Mouse (Mus musculus): ENCODE results near the gene Sec23ip. TPM values are rescaled to one million over a fixed set of nuclear protein-coding genes. Genes with fewer than 3 reads are reported as not detected.
"Not testable (repeated sequence)": the region's sequence is repeated elsewhere in the genome, so short reads cannot be mapped to it uniquely, and the experiment has no call there.

The Sec23ip gene
- total RNA-seq (2021), result 10 to 100 TPM; 34.5 to 39.2 TPM

DNA sequence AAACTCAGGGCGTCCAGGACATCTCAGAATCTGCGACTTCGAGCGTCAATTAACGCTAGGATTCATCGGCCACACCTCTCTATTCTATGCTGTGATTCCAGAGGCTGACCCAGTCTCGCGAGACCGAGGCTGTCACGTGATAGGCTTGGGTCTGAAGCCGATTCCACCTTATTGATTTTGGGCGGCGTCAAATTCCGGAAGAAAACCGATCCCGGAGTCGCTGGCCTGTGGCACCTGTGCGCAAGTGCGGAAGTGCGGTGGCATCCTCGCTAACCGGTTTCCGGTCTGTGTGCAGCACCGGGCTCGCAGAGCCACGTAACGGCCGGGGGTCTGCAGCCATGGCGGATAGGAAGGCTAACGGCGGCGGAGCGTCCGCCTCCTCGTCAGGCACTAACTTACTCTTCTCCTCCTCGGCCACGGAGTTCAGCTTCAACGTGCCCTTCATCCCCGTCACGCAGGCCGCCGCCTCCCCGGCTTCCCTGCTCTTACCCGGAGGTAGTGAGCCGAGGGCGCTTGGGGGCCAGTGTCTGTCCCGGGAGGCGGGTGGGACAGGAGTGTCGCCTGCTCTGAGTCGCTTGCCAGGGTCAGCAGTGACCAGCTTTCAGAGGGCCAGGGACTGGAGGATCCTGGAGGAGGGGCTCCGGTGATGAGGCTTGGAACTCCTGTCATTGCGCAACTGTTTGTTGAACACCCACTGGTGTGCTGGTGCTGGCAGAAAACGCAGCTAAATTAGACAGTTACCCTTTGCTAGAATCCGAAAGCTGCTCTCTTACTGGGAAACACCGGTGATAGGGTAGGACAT is at the start of gene Sec23ip:
Gene Sec23ip, plus strand, starts transcription at position 260 of the 802 bp plus-strand sequence.
- intact Hi-C loops (cut with DNase I), result no loop called here
- peak; percentile 99 for DNase-seq (ENCODE audit: extremely low spot score in 1 of 2, low spot score in 2 of 2)

- DNase-seq (ENCODE audit: extremely low spot score in 1 of 2, low spot score in 2 of 2); intact Hi-C loops (cut with DNase I): not testable (repeated sequence)
Measured at GRCm38 (mm10) chr7:128699959-128700358, 44.8 kb upstream of the Sec23ip start.

DNA sequence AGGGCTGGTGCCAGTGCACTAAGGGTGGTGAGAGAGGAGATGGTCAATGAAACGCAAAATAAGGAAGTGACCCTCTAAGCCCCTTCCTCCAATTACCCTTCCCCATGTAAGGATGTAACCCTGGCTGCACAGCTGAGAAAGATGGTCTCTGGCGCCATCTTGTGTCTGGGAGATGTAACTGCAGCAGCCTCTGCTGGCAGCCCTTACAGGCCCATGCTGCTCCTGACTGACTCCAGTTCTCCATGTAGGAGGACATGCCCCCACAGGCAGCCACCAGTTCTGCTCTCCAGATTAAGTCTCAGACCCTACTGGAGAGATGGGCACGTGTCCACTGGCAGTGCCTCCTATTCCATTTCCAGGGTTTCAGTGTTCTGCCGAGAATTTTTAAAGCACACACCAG is 39.0 kb upstream of the Sec23ip start:
- peak; percentile 63 to 67 for DNase-seq (ENCODE audit: extremely low spot score in 1 of 2, low spot score in 2 of 2)
- intact Hi-C loops (cut with DNase I), result no loop called here

GRCm38 (mm10) chr7:128717991-128718390 is 26.8 kb upstream of the Sec23ip start:
- DNase-seq (ENCODE audit: extremely low spot score in 1 of 2, low spot score in 2 of 2), result no peak
- intact Hi-C loops (cut with DNase I), result no loop called here

DNA sequence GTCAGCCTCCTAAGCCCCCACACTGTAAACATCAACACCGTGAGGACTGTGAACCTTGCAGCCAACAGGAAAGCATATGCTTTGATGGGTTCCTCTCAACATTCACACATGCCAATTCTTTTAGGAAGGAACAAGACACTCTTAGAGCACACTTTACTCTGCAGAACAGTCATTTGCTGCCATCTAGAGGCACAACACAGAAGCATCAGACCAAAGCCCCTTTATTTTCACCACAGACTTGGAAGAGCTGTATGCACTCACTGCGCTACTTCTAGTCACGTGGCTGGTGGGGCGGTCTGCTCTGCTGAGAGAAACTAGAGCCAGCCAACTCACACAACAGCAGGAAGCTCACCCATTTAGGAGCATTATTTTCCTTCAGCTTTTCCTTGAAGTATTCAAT is 20.0 kb upstream of the Sec23ip start:
- intact Hi-C loops (cut with DNase I), result no loop called here
- DNase-seq (ENCODE audit: extremely low spot score in 1 of 2, low spot score in 2 of 2), result peak; percentile 83 to 89

- DNase-seq (ENCODE audit: extremely low spot score in 1 of 2, low spot score in 2 of 2), result no peak
- intact Hi-C loops (cut with DNase I), result no loop called here
Measured at GRCm38 (mm10) chr7:128725189-128725588, 19.6 kb upstream of the Sec23ip start.

- DNase-seq (ENCODE audit: extremely low spot score in 1 of 2, low spot score in 2 of 2), result no peak
Measured at GRCm38 (mm10) chr7:128726999-128727398, 17.7 kb upstream of the Sec23ip start.

GRCm38 (mm10) chr7:128727701-128728100 is 17.0 kb upstream of the Sec23ip start:
- intact Hi-C loops (cut with DNase I), result no loop called here

More at GRCm38 (mm10) chr7:128726999-128727398, 17.7 kb upstream of the Sec23ip start:
- intact Hi-C loops (cut with DNase I), result no loop called here

DNA sequence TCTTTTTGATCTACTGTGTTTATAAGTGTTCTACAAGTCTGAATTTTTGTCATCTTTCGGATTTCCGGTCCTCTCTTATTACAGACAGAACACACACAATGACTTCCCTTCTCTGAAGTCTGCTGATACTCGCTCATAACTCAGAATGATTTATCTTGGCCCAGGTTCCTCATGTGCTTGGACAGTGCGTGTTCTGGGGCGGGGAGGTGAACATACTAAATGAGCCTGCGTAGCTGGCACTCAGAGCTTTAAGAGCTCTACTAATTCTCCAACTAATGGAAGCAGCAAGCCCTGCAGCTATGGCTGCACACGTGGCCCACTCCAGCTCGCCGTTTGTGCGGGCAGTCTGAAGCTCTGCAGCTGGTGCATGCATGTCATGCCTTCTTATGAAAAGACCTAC is 16.0 kb upstream of the Sec23ip start:
- intact Hi-C loops (cut with DNase I), result no loop called here
- DNase-seq (ENCODE audit: extremely low spot score in 1 of 2, low spot score in 2 of 2), result no peak

More at GRCm38 (mm10) chr7:128727701-128728100, 17.0 kb upstream of the Sec23ip start:
- DNase-seq (ENCODE audit: extremely low spot score in 1 of 2, low spot score in 2 of 2), result no peak

- intact Hi-C loops (cut with DNase I), result no loop called here
- DNase-seq (ENCODE audit: extremely low spot score in 1 of 2, low spot score in 2 of 2), result no peak
Measured at GRCm38 (mm10) chr7:128731585-128731984, 13.2 kb upstream of the Sec23ip start.

DNA sequence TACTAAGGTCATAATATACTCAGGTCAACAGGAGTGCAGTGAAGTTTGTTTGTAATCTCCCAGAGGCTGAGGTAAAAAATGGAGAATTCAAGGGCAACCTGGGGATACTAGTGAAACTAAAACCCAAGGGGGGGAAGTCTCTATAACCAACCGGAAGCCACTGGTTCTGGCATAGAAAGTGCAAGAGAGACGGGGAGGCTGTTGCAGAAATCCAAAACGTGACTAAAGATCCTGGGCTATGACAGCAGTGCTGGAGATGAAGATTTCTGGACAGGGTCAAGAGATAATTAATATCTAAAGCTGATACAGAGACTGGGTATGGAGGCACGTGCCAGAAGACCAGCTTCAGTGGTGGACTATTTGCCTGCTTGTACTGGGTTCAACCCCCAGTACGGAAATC is 6.7 kb upstream of the Sec23ip start:
- intact Hi-C loops (cut with DNase I), result no loop called here
- DNase-seq (ENCODE audit: extremely low spot score in 1 of 2, low spot score in 2 of 2), result no peak

DNA sequence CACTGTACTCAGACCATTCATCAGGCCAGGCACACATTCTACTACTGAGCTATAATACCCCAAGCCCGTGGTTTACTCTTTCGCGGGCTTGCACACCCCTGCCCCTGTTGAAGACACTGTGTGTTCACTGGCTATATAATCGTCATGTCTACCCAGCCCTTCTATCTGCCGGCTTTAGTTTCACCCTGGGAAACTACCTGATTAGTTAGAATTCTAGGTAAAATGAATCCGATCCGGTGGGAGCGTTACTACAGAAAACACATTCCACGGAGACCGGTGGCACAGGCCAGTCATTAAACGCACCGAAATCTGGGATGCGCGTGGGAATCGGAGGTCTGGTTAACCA is 5.7 kb upstream of the Sec23ip start:
- DNase-seq (ENCODE audit: extremely low spot score in 1 of 2, low spot score in 2 of 2), result no peak
- intact Hi-C loops (cut with DNase I), result no loop called here

DNA sequence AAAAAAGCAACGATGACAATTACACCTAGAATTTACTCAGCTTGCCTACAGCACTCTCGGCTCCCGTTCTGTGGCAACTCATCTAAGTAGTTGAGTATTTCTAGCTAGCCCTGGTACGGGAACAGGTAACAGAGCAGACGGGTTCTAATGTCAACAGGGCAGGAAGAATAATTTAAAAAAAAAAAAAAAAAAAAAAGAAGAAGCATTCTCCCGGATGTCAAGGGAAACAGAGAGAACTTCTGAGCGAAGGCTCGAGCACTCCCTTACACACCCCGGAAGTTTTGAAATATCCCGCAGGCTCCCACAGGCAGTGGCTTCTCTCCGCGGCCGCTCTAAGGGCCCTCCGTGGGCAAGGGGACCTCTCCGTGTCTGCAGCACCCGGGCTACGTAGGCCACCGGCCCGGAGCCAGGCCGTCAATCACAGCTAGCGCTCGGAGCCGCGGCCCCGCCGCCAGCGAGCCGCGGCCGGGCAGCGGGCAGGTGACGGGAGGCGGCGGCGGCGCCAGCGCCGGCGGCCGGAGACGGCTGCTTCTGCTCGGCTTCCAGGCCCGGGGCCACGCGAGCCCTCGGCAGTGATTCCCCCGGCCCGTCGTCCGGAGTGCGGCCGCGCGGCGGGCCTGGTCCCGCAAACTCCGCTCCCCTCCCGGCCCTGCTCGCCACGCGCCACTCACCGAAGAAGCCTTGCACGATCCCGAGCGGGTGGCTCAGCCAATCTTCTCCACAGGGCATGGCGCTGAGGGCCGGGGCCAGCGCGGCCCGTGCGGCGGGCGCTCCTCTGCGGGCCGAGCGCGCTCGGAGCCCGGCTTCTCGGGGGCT is 5.1 kb upstream of the Sec23ip start:
- intact Hi-C loops (cut with DNase I), result no loop called here

DNA sequence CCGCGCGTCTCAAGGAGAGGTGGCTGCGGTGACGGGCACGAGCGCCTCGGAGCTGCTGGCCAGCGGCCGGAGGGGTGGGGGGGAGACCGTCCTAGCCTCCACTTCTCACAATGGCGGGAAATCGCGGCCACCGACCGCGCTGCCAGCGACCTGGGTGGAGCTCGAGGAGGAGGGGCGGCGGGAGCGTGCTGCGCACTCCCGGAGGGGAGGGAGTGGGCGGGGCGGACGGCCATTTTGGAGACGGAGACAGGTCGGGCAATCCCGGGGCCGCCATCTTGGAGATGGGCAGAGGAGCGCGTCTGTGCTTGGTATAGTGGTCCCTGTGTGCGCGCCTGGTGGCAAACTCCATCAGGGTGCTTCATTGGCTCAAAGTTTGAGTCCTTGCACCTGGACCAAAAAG is 4.4 kb upstream of the Sec23ip start, which contains the start of gene Mcmbp:
Gene Mcmbp, minus strand, starts transcription at position 162 of the 400 bp plus-strand sequence.
- intact Hi-C loops (cut with DNase I), result no loop called here
- peak; percentile 96 to 99 for DNase-seq (ENCODE audit: extremely low spot score in 1 of 2, low spot score in 2 of 2)

More for the DNA sequence above, 5.1 kb upstream of the Sec23ip start:
- peak in 1 of 2 experiments; percentile 61 for DNase-seq (ENCODE audit: extremely low spot score in 1 of 2, low spot score in 2 of 2)

- intact Hi-C loops (cut with DNase I), result no loop called here
- no peak for DNase-seq (ENCODE audit: extremely low spot score in 1 of 2, low spot score in 2 of 2)
Measured at GRCm38 (mm10) chr7:128743898-128744297, 845 bp upstream of the Sec23ip start.

DNA sequence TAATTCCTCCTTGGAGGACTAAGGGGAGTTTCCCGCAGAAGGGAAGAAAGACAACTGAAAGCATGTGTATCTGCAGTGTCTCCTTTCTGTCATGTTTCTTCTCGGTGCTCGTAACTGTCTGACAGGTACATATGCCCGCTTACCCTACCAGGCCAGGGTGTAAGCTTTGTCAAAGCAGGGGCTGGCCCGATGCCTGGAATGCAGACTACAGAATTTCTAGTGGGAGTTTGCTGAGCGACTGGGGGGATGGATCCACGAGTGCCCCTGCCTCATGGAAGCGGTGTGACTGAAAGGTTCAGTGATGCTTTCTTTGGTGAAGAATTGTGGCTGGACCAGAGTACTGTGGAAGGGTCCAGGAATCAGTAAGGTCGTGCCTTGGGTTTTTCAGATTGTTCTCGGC is 1.4 kb downstream of the Sec23ip start:
- DNase-seq (ENCODE audit: extremely low spot score in 1 of 2, low spot score in 2 of 2), result peak in 1 of 2 experiments; percentile 36
- intact Hi-C loops (cut with DNase I), result no loop called here

DNA sequence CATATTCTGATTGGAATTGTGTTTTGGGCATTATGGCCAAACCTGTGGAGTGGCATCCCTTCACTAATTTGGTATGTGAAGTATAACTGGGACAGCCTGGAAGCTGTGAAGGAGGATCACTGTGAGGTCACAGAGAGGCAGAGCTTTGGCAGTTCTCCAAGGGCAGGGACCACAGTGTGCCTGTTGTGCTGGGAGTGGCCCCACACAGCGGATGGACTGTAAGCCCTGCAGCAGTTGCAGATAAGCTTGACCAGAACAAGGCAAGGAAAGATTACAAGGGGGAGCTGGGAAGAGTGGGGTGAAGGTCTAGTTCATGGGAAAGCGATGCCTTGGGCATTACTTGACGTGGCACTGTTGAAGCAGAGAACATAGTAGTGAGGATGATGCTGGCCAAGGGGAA is 4.0 kb downstream of the Sec23ip start:
- peak in 1 of 2 experiments; percentile 86 for DNase-seq (ENCODE audit: extremely low spot score in 1 of 2, low spot score in 2 of 2)
- intact Hi-C loops (cut with DNase I), result no loop called here

DNA sequence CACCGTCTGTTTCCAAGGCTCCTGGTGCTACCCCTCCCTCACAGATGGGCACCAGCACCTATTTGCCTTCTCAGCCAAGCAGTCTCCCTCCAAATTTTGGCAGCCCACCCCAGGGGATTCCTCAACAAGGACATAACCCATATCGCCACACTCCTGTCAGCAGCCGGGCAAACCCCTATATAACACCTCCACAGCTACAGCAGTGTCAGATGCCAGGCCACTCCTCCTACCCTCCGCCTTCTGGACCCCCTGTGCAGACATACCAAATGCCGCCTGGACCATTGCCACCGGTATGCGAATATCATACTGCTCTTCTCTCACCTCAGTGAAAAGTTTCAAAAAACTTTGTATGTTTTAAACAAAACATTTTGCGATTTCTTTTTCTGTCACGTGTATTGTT is 5.6 kb downstream of the Sec23ip start:
- intact Hi-C loops (cut with DNase I), result no loop called here
- DNase-seq (ENCODE audit: extremely low spot score in 1 of 2, low spot score in 2 of 2), result peak in 1 of 2 experiments; percentile 30

- intact Hi-C loops (cut with DNase I), result no loop called here
- DNase-seq (ENCODE audit: extremely low spot score in 1 of 2, low spot score in 2 of 2), result no peak
Measured at GRCm38 (mm10) chr7:128752012-128752411, 7.3 kb downstream of the Sec23ip start.

GRCm38 (mm10) chr7:128755396-128755795 is 10.7 kb downstream of the Sec23ip start:
- no peak for DNase-seq (ENCODE audit: extremely low spot score in 1 of 2, low spot score in 2 of 2)
- intact Hi-C loops (cut with DNase I), result no loop called here

Measured in left cerebral cortex, postnatal 10 days (tissue).